Mouse (Mus musculus) ES-E14 (cell line): ENCODE data around the gene Pramef20.

ENCODE experiments used
- CHD2 ChIP-seq: IDR thresholded peaks from 2 replicates; pipeline ENCODE4 v1.6.1; 2014; ENCODE audit warnings: mild to moderate bottlenecking, low read depth, low read length, inconsistent platforms
- HCFC1 ChIP-seq: IDR thresholded peaks from 2 replicates; pipeline ENCODE4 v1.6.1; 2012; ENCODE audit warnings: low read length, inconsistent platforms, borderline replicate concordance; ENCODE audit not compliant: insufficient read depth
- MAFK ChIP-seq: IDR thresholded peaks from 2 replicates; pipeline ENCODE4 v1.6.1; 2014; ENCODE audit warnings: mild to moderate bottlenecking, low read depth, low read length, inconsistent platforms; ENCODE audit not compliant: insufficient read depth
- ZC3H11A ChIP-seq: IDR thresholded peaks from 2 replicates; pipeline ENCODE4 v1.6.1; 2012; ENCODE audit warnings: low read depth, mild to moderate bottlenecking, inconsistent platforms, low read length, borderline replicate concordance
- ZNF384 ChIP-seq: IDR thresholded peaks from 2 replicates; pipeline ENCODE4 v1.6.1; 2012; ENCODE audit warnings: low read depth, low read length, inconsistent platforms

- TF ChIP-seq ZC3H11A, result no peak
- no peak for TF ChIP-seq CHD2
- no peak for TF ChIP-seq HCFC1
- TF ChIP-seq MAFK, result no peak
- no peak for TF ChIP-seq ZNF384
These were observed 25.0 kb upstream of the Pramef20 start for GRCm38 (mm10) chr4:144402712-144403111.
